Mouse (Mus musculus) small intestine, adult 2 months (tissue): ENCODE measurements around the gene Oxsr1. TPM values are rescaled to one million over a fixed set of nuclear protein-coding genes. Genes with fewer than 3 reads are reported as not detected.
"Not testable (repeated sequence)": the region's sequence is repeated elsewhere in the genome, so short reads cannot be mapped to it uniquely, and the experiment has no call there.

Experiments
- H3K27ac ChIP-seq: fragments of 200-500 bp; 2 replicates; pipeline ENCODE4 v1.5.1; 2012; ENCODE audit warnings: low read depth, low read length, control low read depth, inconsistent platforms; ENCODE audit not compliant: insufficient read depth
- H3K27me3 ChIP-seq: fragments of 200-500 bp; 2 replicates; pipeline ENCODE4 v1.6.1; 2012; ENCODE audit warnings: mild to moderate bottlenecking, moderate library complexity, low read length, inconsistent platforms; ENCODE audit not compliant: control insufficient read depth, insufficient read depth
- H3K36me3 ChIP-seq: fragments of 200-500 bp; 2 replicates; pipeline ENCODE4 v1.6.1; 2012; ENCODE audit warnings: mild to moderate bottlenecking, low read length, control low read depth, inconsistent platforms; ENCODE audit not compliant: control insufficient read depth, insufficient read depth
- H3K4me1 ChIP-seq: fragments of 200-500 bp; 2 replicates; pipeline ENCODE4 v1.6.1; 2012; ENCODE audit warnings: low read length, inconsistent platforms, mixed read lengths; ENCODE audit not compliant: control insufficient read depth, insufficient read depth, insufficient read length
- H3K4me3 ChIP-seq: fragments of 200-500 bp; 2 replicates; pipeline ENCODE4 v1.5.1; 2012; ENCODE audit warnings: low read depth, mild to moderate bottlenecking, control low read depth, inconsistent platforms, low read length, moderate library complexity
- CTCF ChIP-seq: fragments of 200-500 bp; IDR thresholded peaks from 2 replicates; pipeline ENCODE4 v1.5.1; 2012; ENCODE audit warnings: low read depth, mild to moderate bottlenecking, control low read depth, inconsistent platforms, low read length, moderate library complexity, mixed read lengths; ENCODE audit not compliant: insufficient replicate concordance, insufficient read length; ENCODE audit errors: extremely low read depth
- POLR2A ChIP-seq: fragments of 200-500 bp; IDR thresholded peaks from 2 replicates; pipeline ENCODE4 v1.6.1; 2012; ENCODE audit warnings: low read depth, mild to moderate bottlenecking, control low read depth, inconsistent platforms, low read length, moderate library complexity
- WGBS: fragments of 180-500 bp; shearing (Covaris S2); methylation state at CpG from one replicate; pipeline ENCODE4 v1.1.7; 2018; 5-methylcytosine and 5-hydroxymethylcytosine counted together
- polyA plus RNA-seq: library from polyadenylated mRNA; depleted of rRNA; stranded (reverse); fragments of >200 nt; gene quantifications from 2 replicates; pipeline ENCODE4 v1.2.3, GENCODE M21; 2012

The Oxsr1 gene
- polyA plus RNA-seq, 1 experiment, result 11.5 TPM

DNA sequence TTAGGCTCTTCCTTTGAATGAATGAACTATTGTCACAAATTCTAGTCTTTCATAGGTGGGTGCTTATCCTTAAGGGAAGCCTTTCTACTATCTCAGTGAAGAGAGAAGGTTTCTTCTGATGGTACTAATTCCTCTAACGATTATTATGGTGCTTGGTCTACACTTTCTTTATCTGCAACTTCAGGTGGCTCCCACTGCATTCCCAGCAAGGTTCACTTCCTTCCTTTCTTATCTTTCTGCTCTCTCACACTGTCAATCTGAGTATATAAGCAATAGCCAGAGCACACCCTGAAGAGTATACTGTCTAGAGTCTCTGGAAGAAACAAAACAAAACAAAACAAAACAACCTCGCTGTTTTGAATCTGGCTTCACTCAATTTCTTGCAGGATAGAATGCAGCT lies 102.6 kb downstream of the Oxsr1 start:
- Histone ChIP-seq H3K27ac (no peak overlapping the region), H3K4me3 (no peak overlapping the region), H3K36me3 (peaks cover 8% of the 10 kb centered on the region), H3K27me3 (no peaks in the 10 kb centered on the region), H3K4me1 (peaks cover 4% of the 10 kb centered on the region; the same call in 1 of the 2 replicates)
- 52% methylated on average over 2 of the region's 2 CpGs for WGBS
- TF ChIP-seq CTCF (no peak), POLR2A (no peak)

DNA sequence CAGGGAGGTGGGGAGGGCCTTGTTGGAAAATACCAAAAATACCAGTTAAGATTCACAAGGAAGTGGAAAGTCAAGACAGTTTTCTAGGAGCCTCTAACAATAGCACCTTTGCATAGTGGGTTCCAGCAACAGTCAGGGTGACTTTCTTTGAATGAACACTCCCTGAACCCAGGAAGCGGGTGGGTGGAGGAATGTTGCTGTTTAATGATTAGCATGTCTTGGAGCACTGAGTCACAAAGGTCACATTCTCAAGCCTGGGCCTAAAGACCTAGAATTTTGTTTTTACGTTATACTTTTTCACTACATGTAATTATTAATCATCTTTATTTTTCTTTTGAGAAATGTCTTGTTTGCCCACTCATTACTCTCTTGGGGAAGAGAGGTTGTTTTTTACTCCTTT lies 106.9 kb downstream of the Oxsr1 start:
- WGBS, result 55% methylated on average over 2 of the region's 2 CpGs
- H3K27ac ChIP-seq, result not testable (repeated sequence)

DNA sequence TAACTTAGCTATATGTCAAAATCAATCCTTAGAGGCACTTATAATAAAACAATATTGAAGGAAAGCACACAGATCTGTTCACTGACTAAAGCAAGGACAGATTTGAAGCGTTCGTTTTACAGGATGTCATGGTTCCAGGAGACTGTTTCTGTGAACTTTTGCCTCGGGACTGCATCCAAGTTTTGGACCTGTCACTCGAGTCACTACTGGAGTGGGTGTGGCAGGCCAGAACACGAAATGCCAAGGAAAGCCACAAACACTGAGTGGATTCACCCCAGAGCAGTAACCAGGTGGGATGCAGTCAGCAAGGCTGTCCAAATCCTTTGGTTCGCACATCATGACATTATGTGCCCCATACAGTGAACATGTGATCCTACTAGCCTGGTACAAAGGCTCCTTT lies 107.6 kb downstream of the Oxsr1 start:
- Histone ChIP-seq H3K4me3 (no peak overlapping the region), H3K4me1 (peaks cover 5% of the 10 kb centered on the region; the same call in 1 of the 2 replicates), H3K36me3 (peaks cover 5% of the 10 kb centered on the region), H3K27ac (no peak overlapping the region), H3K27me3 (no peaks in the 10 kb centered on the region)
- 69% methylated on average over 6 of the region's 6 CpGs for WGBS
- TF ChIP-seq POLR2A, result no peak
- no peak for TF ChIP-seq CTCF

More for the DNA sequence above, 106.9 kb downstream of the Oxsr1 start:
- not testable (repeated sequence) for H3K4me3 ChIP-seq, H3K36me3 ChIP-seq, H3K27me3 ChIP-seq, H3K4me1 ChIP-seq

DNA sequence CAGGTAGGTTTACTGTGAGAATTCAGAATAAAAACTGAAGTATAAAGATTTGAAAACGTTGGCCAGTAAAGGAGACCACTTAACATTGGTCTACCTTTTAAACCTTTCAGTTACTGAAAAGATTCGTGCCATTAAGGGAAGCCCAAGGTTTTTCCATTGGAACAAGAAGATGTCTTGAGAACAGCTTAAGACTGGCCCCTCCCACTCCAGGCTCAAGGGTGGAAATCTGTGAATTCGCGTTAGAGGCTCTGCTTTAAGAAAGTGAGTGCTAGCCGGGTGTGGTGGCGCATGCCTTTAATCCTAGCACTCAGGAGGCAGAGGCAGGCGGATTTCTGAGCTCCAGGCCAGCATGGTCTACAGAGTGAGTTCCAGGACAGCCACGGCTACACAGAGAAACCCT lies 109.2 kb downstream of the Oxsr1 start:
- Histone ChIP-seq H3K4me3 (no peak overlapping the region), H3K27me3 (no peaks in the 10 kb centered on the region), H3K36me3 (no peaks in the 10 kb centered on the region; the same call in 1 of the 2 replicates), H3K4me1 (peaks cover 5% of the 10 kb centered on the region; the same call in 1 of the 2 replicates), H3K27ac (no peak overlapping the region)
- 76% methylated on average over 8 of the region's 8 CpGs for WGBS
- TF ChIP-seq CTCF (no peak), POLR2A (no peak)

DNA sequence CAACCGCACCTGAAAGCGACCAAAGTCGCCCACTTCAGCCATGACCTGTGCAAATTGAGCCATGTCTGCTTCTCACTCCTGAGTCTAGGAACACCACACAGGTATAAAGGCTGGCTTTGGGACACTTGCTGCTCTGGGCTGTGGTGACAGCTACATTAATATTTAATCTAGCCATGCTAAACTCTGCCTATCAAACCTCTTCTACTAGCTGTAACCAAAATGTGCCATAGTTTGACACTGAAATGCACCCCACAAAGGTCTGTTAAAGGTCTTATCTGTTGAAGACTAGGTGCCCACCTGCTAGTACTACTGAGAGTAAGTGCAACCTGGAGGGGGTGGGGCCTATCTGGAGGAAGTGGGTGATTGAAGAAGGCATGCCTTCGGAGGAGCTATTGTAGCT lies 113.2 kb downstream of the Oxsr1 start, which contains the start of gene Slc22a13:
Gene Slc22a13 (minus strand): TSS at position 101 of the 400 bp plus-strand sequence.
- H3K27me3 ChIP-seq, result no peaks in the 10 kb centered on the region
- H3K36me3 ChIP-seq, result no peaks in the 10 kb centered on the region
- TF ChIP-seq CTCF, result no peak
- TF ChIP-seq POLR2A, result no peak
- H3K4me1 ChIP-seq, result no peaks in the 10 kb centered on the region
- 95% methylated on average over 4 of the region's 4 CpGs for WGBS
- H3K27ac ChIP-seq, result no peak within 1 kb of the TSS
- H3K4me3 ChIP-seq, result no peak within 1 kb of the TSS

DNA sequence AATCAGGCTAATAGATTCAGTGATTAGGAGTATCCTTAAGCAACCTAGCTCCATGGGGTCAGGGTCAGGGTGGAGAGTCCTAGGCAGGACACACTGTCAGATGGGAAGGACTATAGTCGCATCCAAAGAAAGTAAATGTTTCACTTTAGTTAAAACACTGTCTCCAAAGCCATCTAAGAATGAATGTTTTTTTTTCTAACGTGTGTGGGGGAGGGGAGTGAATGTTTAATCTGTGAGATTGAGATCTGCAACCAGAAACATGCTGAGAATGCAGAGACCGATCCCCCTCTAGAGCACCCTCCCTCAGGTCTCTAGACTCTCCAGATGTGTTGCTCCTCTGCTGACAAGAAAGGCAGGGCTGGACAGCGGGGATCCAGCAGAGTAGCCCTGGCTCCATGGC lies 115.1 kb downstream of the Oxsr1 start:
- H3K27ac ChIP-seq, result no peak overlapping the region
- TF ChIP-seq POLR2A, result no peak
- no peak for TF ChIP-seq CTCF

DNA sequence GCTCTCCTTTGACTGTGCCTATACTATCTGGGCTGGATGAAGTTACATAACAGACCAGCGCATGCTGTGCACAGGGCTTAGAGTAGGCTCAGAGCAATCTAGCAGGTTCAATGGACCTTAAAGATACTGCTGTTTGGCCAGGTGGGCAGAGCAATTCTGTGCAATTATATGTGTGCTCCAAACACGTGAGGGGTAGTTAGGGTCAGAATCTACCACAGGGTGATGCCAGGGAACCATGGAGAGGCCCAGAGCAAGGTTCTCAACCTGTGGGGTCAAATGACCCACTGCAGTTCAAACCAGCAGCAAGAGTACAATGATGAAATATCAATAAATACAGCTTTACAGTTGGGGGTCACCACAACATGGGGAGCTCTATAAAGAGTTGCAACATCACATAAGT lies 115.6 kb downstream of the Oxsr1 start:
- no peak overlapping the region for H3K4me3 ChIP-seq
- TF ChIP-seq POLR2A, result no peak
- TF ChIP-seq CTCF, result no peak
- 62% methylated on average over 2 of the region's 2 CpGs for WGBS
- no peaks in the 10 kb centered on the region for H3K27me3 ChIP-seq
- no peaks in the 10 kb centered on the region for H3K4me1 ChIP-seq
- no peak overlapping the region for H3K27ac ChIP-seq
- no peaks in the 10 kb centered on the region for H3K36me3 ChIP-seq

More for the DNA sequence above, 115.1 kb downstream of the Oxsr1 start:
- Histone ChIP-seq H3K4me3 (no peak overlapping the region), H3K27me3 (no peaks in the 10 kb centered on the region), H3K4me1 (no peaks in the 10 kb centered on the region), H3K36me3 (no peaks in the 10 kb centered on the region)
- WGBS, result 45% methylated on average over 4 of the region's 4 CpGs

DNA sequence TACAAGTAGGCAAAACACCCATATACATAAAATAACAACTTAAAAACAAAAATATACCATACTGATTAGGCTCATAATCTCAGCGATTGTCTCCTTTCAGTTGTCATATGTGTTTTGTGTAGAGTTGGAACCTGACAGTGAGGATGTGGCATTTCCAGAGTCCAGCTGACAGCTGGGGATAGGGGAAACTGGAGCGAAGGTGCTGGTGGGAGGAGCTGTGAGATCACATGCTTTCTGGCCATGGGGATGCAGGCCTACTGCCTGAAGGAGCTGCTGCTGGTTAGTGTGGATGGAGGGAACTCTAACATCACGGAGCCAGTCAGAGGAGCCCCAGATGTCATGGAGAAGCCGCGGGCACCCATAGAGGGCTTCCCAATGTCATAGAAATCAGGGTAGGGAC lies 116.5 kb downstream of the Oxsr1 start:
- no peak overlapping the region for H3K4me3 ChIP-seq
- no peak overlapping the region for H3K27ac ChIP-seq
- 88% methylated on average over 5 of the region's 5 CpGs for WGBS
- H3K27me3 ChIP-seq, result no peaks in the 10 kb centered on the region
- no peak for TF ChIP-seq CTCF
- no peak for TF ChIP-seq POLR2A
- no peaks in the 10 kb centered on the region for H3K36me3 ChIP-seq
- no peaks in the 10 kb centered on the region for H3K4me1 ChIP-seq
